Mouse (Mus musculus): ENCODE results near the gene Spaar. TPM values are rescaled to one million over a fixed set of nuclear protein-coding genes. Genes with fewer than 3 reads are reported as not detected.

Gene Spaar
- total and polyA plus RNA-seq, 2 experiments from 2014 or later = 0.25 to 0.29 TPM

DNA sequence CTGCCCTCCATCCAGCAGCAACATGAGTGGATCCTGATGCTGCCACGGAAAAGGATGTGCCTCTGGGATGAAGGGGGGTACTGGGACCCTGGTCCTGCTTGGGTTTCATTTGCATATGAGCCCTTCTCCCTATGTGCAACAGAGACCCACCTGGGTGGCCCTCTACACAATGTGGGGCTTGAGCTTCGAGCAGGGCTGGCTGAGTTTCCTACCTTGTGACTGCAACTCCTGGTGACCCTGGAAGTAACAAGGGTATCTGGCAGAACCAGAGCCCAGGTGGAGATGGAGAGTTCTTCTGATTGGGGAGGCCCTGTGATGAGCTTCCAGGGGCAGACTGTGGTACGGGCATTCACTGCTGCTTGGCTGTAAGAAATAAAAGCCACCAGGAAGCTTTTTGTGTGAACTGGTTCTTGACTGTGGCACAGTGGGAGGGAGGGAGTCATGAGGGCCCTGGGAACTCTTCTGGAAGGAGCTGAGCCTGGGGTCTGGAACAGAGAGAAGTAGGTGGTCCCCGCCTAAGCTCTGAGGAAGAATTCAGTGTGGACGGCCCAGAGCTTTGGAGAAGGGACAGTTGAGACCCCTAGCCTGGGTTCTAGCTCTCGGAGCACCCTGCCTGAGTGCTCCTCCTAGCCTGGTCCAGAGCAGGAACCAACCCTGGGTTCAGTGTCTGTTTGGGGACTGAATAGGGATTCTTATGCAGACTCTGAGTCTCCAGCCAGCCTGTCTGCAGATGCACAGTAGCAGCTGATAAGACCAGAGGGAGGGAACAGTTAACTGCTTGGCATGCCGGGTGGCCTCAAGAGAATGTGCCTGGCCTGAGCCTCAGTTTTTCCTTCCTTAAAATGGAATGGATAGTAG lies 1.9 kb upstream of the Spaar start:
- H3K27me3 ChIP-seq (ENCODE audit: insufficient read depth, low read length) = no peaks in the 10 kb centered on the region
- H3K4me3 ChIP-seq (ENCODE audit: low read depth, low read length) = no peak overlapping the region
- H3K4me2 ChIP-seq (ENCODE audit: low read depth) = no peak overlapping the region
- DNase-seq = no peak
- 72% methylated on average over 7 of the region's 7 CpGs for WGBS
- TF ChIP-seq CTCF (IDR thresholded peaks at IDR 0.05; ENCODE audit: low read depth) = no peak
- no peak overlapping the region for H3K27ac ChIP-seq (ENCODE audit: low read depth, low read length)
- H3K36me3 ChIP-seq (ENCODE audit: insufficient read depth) = no peaks in the 10 kb centered on the region
- H3K9ac ChIP-seq = no peak overlapping the region
- H3K9me3 ChIP-seq (ENCODE audit: low read length) = no peaks in the 10 kb centered on the region
- H3K4me1 ChIP-seq (ENCODE audit: insufficient read depth) = no peaks in the 10 kb centered on the region
- no peak for ATAC-seq

DNA sequence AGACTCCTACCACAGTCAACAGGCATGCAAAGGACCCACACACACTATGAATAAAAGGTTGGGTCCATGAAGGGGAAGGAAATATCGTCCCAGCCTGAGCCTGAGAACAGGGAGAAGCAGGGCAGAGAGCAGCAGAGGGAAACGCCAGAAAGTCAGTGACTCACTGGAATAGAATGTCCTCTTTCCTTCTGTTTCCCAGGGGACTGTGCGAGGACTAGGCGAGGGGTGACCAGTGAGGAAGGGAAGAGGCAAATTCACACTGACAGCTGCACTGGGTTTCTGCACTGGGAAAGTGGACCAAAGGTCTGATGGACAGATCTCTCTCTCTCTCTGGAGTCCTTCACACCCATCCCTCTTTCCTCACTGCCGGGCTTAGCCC lies 1.3 kb upstream of the Spaar start:
- 55% methylated on average over 5 of the region's 5 CpGs for WGBS
- Histone ChIP-seq H3K4me2 (ENCODE audit: low read depth) (no peak overlapping the region), H3K4me1 (ENCODE audit: insufficient read depth) (no peaks in the 10 kb centered on the region), H3K27ac (ENCODE audit: low read depth, low read length) (no peak overlapping the region), H3K27me3 (ENCODE audit: insufficient read depth, low read length) (no peaks in the 10 kb centered on the region), H3K9me3 (ENCODE audit: low read length) (no peaks in the 10 kb centered on the region), H3K9ac (no peak overlapping the region), H3K36me3 (ENCODE audit: insufficient read depth) (no peaks in the 10 kb centered on the region), H3K4me3 (ENCODE audit: low read depth, low read length) (no peak overlapping the region)
- DNase-seq (no peak), ATAC-seq (no peak)
- no peak for TF ChIP-seq CTCF (IDR thresholded peaks at IDR 0.05; ENCODE audit: low read depth)

DNA sequence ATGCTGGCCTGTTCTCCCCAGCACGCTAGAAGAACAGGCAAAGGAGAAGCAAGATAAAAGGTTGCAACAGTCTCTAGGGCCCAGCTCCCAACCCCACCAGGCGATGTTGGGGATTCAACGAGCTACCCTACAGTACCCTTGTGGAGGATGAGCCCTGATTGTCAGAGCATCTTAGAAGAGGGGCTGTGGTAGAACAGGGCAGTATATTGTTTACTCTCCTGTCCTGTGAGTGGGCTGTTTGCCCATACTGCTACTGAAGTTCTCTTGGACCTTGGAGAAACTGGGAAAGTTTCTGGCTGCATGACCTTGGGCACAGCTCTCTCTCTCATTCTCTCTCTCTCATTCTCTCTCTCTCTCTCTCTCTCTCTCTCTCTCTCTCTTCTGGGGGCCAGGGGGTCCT lies 708 bp upstream of the Spaar start:
- no peak for TF ChIP-seq CTCF (IDR thresholded peaks at IDR 0.05; ENCODE audit: low read depth)
- 71% methylated on average over 3 of the region's 3 CpGs for WGBS
- Histone ChIP-seq H3K9me3 (ENCODE audit: low read length) (no peaks in the 10 kb centered on the region), H3K4me2 (ENCODE audit: low read depth) (no peak overlapping the region), H3K27ac (ENCODE audit: low read depth, low read length) (no peak overlapping the region), H3K4me3 (ENCODE audit: low read depth, low read length) (no peak overlapping the region), H3K27me3 (ENCODE audit: insufficient read depth, low read length) (no peaks in the 10 kb centered on the region), H3K9ac (no peak overlapping the region), H3K4me1 (ENCODE audit: insufficient read depth) (no peaks in the 10 kb centered on the region), H3K36me3 (ENCODE audit: insufficient read depth) (no peaks in the 10 kb centered on the region)
- no peak for ATAC-seq
- DNase-seq = no peak

DNA sequence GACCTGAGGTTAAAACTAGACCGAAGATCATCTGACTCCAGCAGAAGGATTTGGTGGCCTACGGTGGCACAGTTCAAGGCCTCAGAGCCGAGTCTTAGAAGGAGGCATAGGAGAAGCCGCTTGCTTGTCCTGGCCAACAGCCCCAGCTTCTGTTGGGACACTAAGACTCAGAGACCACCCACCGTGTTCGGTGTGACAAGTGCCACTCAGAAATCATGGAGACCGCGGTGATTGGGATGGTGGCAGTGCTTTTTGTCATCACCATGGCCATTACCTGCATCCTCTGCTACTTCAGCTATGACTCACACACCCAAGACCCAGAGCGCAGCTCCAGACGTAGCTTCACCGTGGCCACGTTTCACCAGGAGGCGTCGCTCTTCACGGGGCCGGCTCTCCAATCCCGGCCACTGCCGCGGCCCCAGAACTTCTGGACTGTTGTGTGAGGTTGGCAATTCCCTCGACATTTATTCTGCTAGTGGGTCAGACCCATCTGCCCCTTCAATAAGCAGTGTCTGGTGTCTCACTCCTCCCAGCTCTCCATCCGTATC lies 990 bp downstream of the Spaar start:
- Histone ChIP-seq H3K9ac (no peak overlapping the region), H3K4me1 (ENCODE audit: insufficient read depth) (no peaks in the 10 kb centered on the region), H3K4me3 (ENCODE audit: low read depth, low read length) (no peak overlapping the region), H3K27me3 (ENCODE audit: insufficient read depth, low read length) (no peaks in the 10 kb centered on the region), H3K36me3 (ENCODE audit: insufficient read depth) (no peaks in the 10 kb centered on the region), H3K9me3 (ENCODE audit: low read length) (no peaks in the 10 kb centered on the region), H3K4me2 (ENCODE audit: low read depth) (no peak overlapping the region), H3K27ac (ENCODE audit: low read depth, low read length) (no peak overlapping the region)
- ATAC-seq (no peak), DNase-seq (no peak)
- no peak for TF ChIP-seq CTCF (IDR thresholded peaks at IDR 0.05; ENCODE audit: low read depth)
- WGBS = 76% methylated on average over 21 of the region's 21 CpGs

DNA sequence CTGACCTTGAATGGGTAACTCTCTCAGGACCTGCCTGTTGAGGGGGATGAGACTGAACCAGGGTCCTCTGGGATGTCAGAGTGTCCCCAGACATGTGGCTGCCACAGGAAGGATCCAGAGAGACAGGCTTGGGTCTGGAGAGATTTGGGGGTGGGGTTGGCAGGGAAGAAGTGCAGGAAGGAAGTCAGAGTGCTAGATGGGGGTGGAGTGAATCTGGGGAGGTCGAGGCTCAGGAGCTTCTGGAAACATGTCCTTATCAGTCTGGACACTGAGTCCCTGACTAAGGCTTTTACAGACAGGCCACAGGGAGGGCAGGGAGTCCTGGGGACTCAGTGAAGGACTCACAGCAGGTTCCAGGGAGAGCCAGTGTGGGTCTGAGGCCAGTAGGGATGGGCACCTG lies 2.3 kb downstream of the Spaar start:
- WGBS = 25% methylated on average over 1 of the region's 1 CpGs
- no peak for TF ChIP-seq CTCF (IDR thresholded peaks at IDR 0.05; ENCODE audit: low read depth)

DNA sequence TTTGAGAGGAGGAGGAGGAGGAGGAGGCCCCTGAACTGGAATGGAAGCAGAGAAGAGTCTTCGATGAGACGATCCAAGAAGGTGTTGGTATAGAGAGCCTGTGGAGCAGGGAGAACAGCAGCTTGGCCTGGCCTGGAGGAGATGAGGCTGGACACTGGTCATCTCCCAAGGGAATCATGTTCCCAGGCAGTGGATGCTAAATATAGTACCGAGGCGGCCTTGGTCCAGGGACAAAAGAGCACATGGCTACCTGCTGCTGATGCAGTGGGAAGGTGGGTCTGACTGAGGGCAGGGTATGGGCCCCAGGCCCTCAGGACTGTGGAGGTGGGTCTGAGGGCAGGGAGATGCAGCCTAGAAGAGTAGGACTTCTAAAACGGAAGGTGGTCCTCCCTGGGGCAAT lies 3.4 kb downstream of the Spaar start:
- no peaks in the 10 kb centered on the region for H3K36me3 ChIP-seq (ENCODE audit: insufficient read depth)
- ATAC-seq = no peak
- H3K4me3 ChIP-seq (ENCODE audit: low read depth, low read length) = no peak overlapping the region
- no peaks in the 10 kb centered on the region for H3K4me1 ChIP-seq (ENCODE audit: insufficient read depth)
- H3K9me3 ChIP-seq (ENCODE audit: low read length) = no peaks in the 10 kb centered on the region
- no peak for TF ChIP-seq CTCF (IDR thresholded peaks at IDR 0.05; ENCODE audit: low read depth)
- H3K27me3 ChIP-seq (ENCODE audit: insufficient read depth, low read length) = no peaks in the 10 kb centered on the region
- H3K4me2 ChIP-seq (ENCODE audit: low read depth) = no peak overlapping the region
- no peak overlapping the region for H3K27ac ChIP-seq (ENCODE audit: low read depth, low read length)
- DNase-seq = no peak
- 87% methylated on average over 5 of the region's 5 CpGs for WGBS
- H3K9ac ChIP-seq = no peak overlapping the region

More for the DNA sequence above, 2.3 kb downstream of the Spaar start:
- no peak overlapping the region for H3K9ac ChIP-seq
- H3K4me2 ChIP-seq (ENCODE audit: low read depth) = no peak overlapping the region
- no peaks in the 10 kb centered on the region for H3K36me3 ChIP-seq (ENCODE audit: insufficient read depth)
- no peak for ATAC-seq
- no peaks in the 10 kb centered on the region for H3K4me1 ChIP-seq (ENCODE audit: insufficient read depth)
- H3K27me3 ChIP-seq (ENCODE audit: insufficient read depth, low read length) = no peaks in the 10 kb centered on the region
- DNase-seq = no peak
- H3K9me3 ChIP-seq (ENCODE audit: low read length) = no peaks in the 10 kb centered on the region
- H3K27ac ChIP-seq (ENCODE audit: low read depth, low read length) = no peak overlapping the region
- H3K4me3 ChIP-seq (ENCODE audit: low read depth, low read length) = no peak overlapping the region

DNA sequence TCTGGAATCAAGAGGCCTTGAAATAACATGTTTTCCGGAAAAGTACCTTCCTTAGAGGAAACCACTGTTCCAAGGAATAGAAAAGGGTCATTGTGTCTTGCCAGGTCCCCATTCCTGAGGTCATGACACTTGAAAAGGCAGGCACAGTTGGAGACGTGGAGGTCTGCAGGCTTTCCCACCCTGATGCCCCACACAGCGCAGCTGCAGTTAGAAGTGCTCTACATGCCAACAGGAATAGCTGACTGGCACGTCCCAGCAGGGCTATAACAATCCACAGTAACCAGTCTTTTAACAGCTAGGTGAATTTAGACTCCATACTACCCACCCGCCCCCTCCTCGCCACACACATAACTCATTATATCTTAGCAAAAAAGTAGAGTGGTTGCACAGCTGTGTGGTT lies 7.3 kb downstream of the Spaar start:
- Histone ChIP-seq H3K4me3 (ENCODE audit: low read depth, low read length) (no peak overlapping the region), H3K9me3 (ENCODE audit: low read length) (no peaks in the 10 kb centered on the region), H3K4me1 (ENCODE audit: insufficient read depth) (no peaks in the 10 kb centered on the region), H3K27me3 (ENCODE audit: insufficient read depth, low read length) (no peaks in the 10 kb centered on the region), H3K4me2 (ENCODE audit: low read depth) (no peak overlapping the region), H3K27ac (ENCODE audit: low read depth, low read length) (no peak overlapping the region), H3K9ac (no peak overlapping the region), H3K36me3 (ENCODE audit: insufficient read depth) (no peaks in the 10 kb centered on the region)
- ATAC-seq = no peak
- no peak for DNase-seq
- WGBS = 59% methylated on average over 6 of the region's 6 CpGs
- no peak for TF ChIP-seq CTCF (IDR thresholded peaks at IDR 0.05; ENCODE audit: low read depth)
